Mouse (Mus musculus) naive thymus-derived CD4-positive, alpha-beta T cell, adult 5 months (primary cell): ENCODE measurements around the gene Dapl1. TPM values are rescaled to one million over a fixed set of nuclear protein-coding genes. Genes with fewer than 3 reads are reported as not detected.

Experiments used
- polyA plus RNA-seq: library from polyadenylated mRNA; unstranded; fragments of 100-300 nt; shearing (Covaris generic); gene quantifications from one replicate; pipeline ENCODE4 v1.2.1, GENCODE M21; 2017

Gene Dapl1
- polyA plus RNA-seq = 312 TPM

DNA sequence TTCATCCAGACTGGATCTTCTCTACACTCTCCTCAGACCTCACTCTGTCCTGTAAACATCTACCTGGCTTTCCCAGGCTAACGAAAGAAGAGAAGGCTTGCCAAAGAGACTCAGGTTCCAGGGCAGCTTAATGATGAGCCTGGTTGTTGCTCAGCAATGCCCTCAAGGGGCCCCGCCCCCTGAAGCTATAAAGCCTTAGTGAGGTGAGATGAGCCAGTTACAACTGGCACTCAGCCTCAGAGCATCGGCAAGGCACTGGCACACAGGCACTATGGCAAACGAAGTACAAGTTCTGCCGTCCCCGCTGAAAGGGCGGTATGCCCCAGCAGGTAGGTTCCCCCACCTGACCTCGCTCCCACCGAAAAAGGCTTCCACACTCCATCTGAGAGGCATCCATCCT, at the start of gene Dapl1:
Dapl1 (plus strand) TSS at position 216 of the 400 bp plus-strand sequence.

Other genes with a start within 250 kb of the Dapl1 start
- gene Tanc1, start 127.4 kb downstream of the Dapl1 start, polyA plus RNA-seq = 52.1 TPM